Mouse (Mus musculus): Measurements from ENCODE around the gene Tcp11l2. TPM values are rescaled to one million over a fixed set of nuclear protein-coding genes. Genes with fewer than 3 reads are reported as not detected.
A peak's percentile ranks its signal among the peaks of the same experiment; 100 is the strongest.

Tcp11l2 gene
- total and polyA plus RNA-seq, 2 experiments from 2014 or later: 10.5 to 15.0 TPM

GRCm38 (mm10) chr10:84542802-84543658, 33.4 kb upstream of the Tcp11l2 start:
- Histone ChIP-seq H3K4me3 (ENCODE audit: low read depth, low read length) (no peak overlapping the region), H3K27ac (ENCODE audit: low read depth, low read length) (no peak overlapping the region), H3K4me1 (ENCODE audit: insufficient read depth, low read length) (no peaks in the 10 kb centered on the region), H3K4me2 (ENCODE audit: low read depth, low read length, poor library complexity, severe bottlenecking) (no peak overlapping the region), H3K9me3 (ENCODE audit: low read length) (no peaks in the 10 kb centered on the region), H3K36me3 (ENCODE audit: insufficient read depth, low read length) (no peaks in the 10 kb centered on the region), H3K9ac (replicated peaks; ENCODE audit: low read length, poor library complexity, severe bottlenecking) (no peak overlapping the region), H3K27me3 (ENCODE audit: insufficient read depth, low read length) (no peaks in the 10 kb centered on the region)
- DNase-seq (ENCODE audit: low spot score) (peak; percentile 45), ATAC-seq (ENCODE audit: low FRiP score) (no peak)
- WGBS: 72% methylated on average over 11 of the region's 11 CpGs
- TF ChIP-seq CTCF (IDR thresholded peaks at IDR 0.05): peak; percentile 56

- no peak for DNase-seq (ENCODE audit: low spot score)
- no peak for ATAC-seq (ENCODE audit: low FRiP score)
- Histone ChIP-seq H3K27me3 (ENCODE audit: insufficient read depth, low read length) (no peaks in the 10 kb centered on the region), H3K4me2 (ENCODE audit: low read depth, low read length, poor library complexity, severe bottlenecking) (no peak overlapping the region), H3K9me3 (ENCODE audit: low read length) (no peaks in the 10 kb centered on the region), H3K4me1 (ENCODE audit: insufficient read depth, low read length) (no peaks in the 10 kb centered on the region), H3K27ac (ENCODE audit: low read depth, low read length) (no peak overlapping the region), H3K9ac (replicated peaks; ENCODE audit: low read length, poor library complexity, severe bottlenecking) (no peak overlapping the region), H3K36me3 (ENCODE audit: insufficient read depth, low read length) (no peaks in the 10 kb centered on the region), H3K4me3 (ENCODE audit: low read depth, low read length) (no peak overlapping the region)
- WGBS: 73% methylated on average over 7 of the region's 7 CpGs
- no peak for TF ChIP-seq CTCF (IDR thresholded peaks at IDR 0.05)
Observed at GRCm38 (mm10) chr10:84544841-84545610, 31.4 kb upstream of the Tcp11l2 start.

- no peak for DNase-seq (ENCODE audit: low spot score)
- Histone ChIP-seq H3K27me3 (ENCODE audit: insufficient read depth, low read length) (no peaks in the 10 kb centered on the region), H3K4me1 (ENCODE audit: insufficient read depth, low read length) (no peaks in the 10 kb centered on the region), H3K9me3 (ENCODE audit: low read length) (no peaks in the 10 kb centered on the region), H3K4me2 (ENCODE audit: low read depth, low read length, poor library complexity, severe bottlenecking) (no peak overlapping the region), H3K36me3 (ENCODE audit: insufficient read depth, low read length) (no peaks in the 10 kb centered on the region), H3K4me3 (ENCODE audit: low read depth, low read length) (no peak overlapping the region), H3K9ac (replicated peaks; ENCODE audit: low read length, poor library complexity, severe bottlenecking) (no peak overlapping the region), H3K27ac (ENCODE audit: low read depth, low read length) (no peak overlapping the region)
- 68% methylated on average over 17 of the region's 17 CpGs for WGBS
- no peak for ATAC-seq (ENCODE audit: low FRiP score)
- no peak for TF ChIP-seq CTCF (IDR thresholded peaks at IDR 0.05)
Observed at GRCm38 (mm10) chr10:84549146-84549919, 27.1 kb upstream of the Tcp11l2 start.

GRCm38 (mm10) chr10:84549920-84550293, 26.5 kb upstream of the Tcp11l2 start:
- ATAC-seq (ENCODE audit: low FRiP score) (no peak), DNase-seq (ENCODE audit: low spot score) (no peak)
- H3K36me3 ChIP-seq (ENCODE audit: insufficient read depth, low read length): no peaks in the 10 kb centered on the region
- no peak overlapping the region for H3K4me3 ChIP-seq (ENCODE audit: low read depth, low read length)
- no peaks in the 10 kb centered on the region for H3K4me1 ChIP-seq (ENCODE audit: insufficient read depth, low read length)
- H3K9me3 ChIP-seq (ENCODE audit: low read length): no peaks in the 10 kb centered on the region
- no peaks in the 10 kb centered on the region for H3K27me3 ChIP-seq (ENCODE audit: insufficient read depth, low read length)
- H3K27ac ChIP-seq (ENCODE audit: low read depth, low read length): no peak overlapping the region
- no peak overlapping the region for H3K4me2 ChIP-seq (ENCODE audit: low read depth, low read length, poor library complexity, severe bottlenecking)
- no peak for TF ChIP-seq CTCF (IDR thresholded peaks at IDR 0.05)
- H3K9ac ChIP-seq (replicated peaks; ENCODE audit: low read length, poor library complexity, severe bottlenecking): no peak overlapping the region
- WGBS: 89% methylated on average over 10 of the region's 10 CpGs

DNA sequence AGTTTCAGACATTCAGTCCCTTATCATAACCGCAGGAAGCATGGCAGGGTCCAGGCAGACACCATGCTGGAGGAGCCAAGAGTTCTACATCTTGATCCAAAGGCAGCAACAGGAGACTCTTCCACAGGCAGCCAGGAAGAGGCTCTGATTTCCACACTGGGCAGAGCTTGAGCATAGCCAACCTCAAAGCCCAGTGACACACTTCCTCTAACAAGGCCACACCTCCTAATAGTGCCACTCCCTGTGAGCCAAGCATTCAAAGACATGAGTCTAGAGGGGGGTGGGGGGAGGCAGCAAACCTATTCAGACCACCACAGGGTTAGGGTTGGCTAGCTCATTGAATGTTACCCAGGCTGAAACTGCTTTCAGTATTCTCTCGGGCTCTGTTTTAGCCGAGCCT, 24.6 kb upstream of the Tcp11l2 start:
- Histone ChIP-seq H3K4me2 (ENCODE audit: low read depth, low read length, poor library complexity, severe bottlenecking) (no peak overlapping the region), H3K9ac (replicated peaks; ENCODE audit: low read length, poor library complexity, severe bottlenecking) (no peak overlapping the region), H3K9me3 (ENCODE audit: low read length) (no peaks in the 10 kb centered on the region), H3K27ac (ENCODE audit: low read depth, low read length) (no peak overlapping the region), H3K4me3 (ENCODE audit: low read depth, low read length) (no peak overlapping the region), H3K36me3 (ENCODE audit: insufficient read depth, low read length) (no peaks in the 10 kb centered on the region), H3K4me1 (ENCODE audit: insufficient read depth, low read length) (no peaks in the 10 kb centered on the region), H3K27me3 (ENCODE audit: insufficient read depth, low read length) (no peaks in the 10 kb centered on the region)
- ATAC-seq (ENCODE audit: low FRiP score) (no peak), DNase-seq (ENCODE audit: low spot score) (no peak)
- WGBS: 87% methylated on average over 3 of the region's 3 CpGs
- TF ChIP-seq CTCF (IDR thresholded peaks at IDR 0.05): no peak

Measured in midbrain, postnatal 0 days (tissue).